Comparison of ENCODE assay signal across 8 mouse cellular contexts in the genomic region with DNA sequence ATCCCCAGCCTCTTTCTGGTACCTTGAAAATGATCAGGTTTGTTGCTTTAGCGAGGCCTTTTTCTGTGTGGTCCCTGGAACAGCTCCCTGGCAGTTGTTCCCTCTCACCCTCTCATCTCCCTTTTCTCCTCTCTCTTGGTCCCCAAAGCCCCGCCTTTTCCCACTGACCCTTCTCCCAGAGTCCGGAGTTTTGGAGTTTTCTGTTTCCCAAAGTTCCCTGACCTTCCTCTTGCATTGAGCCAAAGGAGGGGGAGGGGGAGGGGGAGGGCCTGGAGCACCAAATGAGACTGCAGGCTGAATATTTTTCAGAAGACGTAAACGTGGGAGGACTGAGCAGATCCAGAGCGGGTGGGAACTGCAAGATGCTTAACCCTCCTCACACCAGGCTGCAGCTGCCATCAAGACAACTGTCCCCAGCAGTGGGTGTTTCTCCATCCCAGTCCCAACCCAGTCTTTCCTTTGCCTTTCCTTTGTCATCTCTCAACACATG. TPM values are rescaled to one million over a fixed set of nuclear protein-coding genes. Genes with fewer than 3 reads are reported as not detected.
DNase-seq lines count a peak whose midpoint lies in the region; ATAC-seq and TF ChIP-seq lines count a peak whose summit lies in the region.

Rarres2 (minus strand) TSS at position 218 of the 490 bp plus-strand sequence.

- no peaks in the 10 kb centered on the region for H3K27me3 ChIP-seq in liver, adult 2 months (ENCODE audit: control insufficient read depth, insufficient read depth, low read length)
- no peaks in the 10 kb centered on the region for H3K27me3 ChIP-seq in liver, embryonic 11.5 days (replicated peaks; ENCODE audit: control insufficient read depth, insufficient read depth, low read length)
- no peaks in the 10 kb centered on the region for H3K27me3 ChIP-seq in intestine, postnatal 0 days (replicated peaks; ENCODE audit: control insufficient read depth, insufficient read depth, low read length)
- no peaks in the 10 kb centered on the region for H3K27me3 ChIP-seq in limb, embryonic 15.5 days

- peak within 1 kb of the TSS; percentile 90 for H3K4me3 ChIP-seq in liver, adult 2 months (ENCODE audit: insufficient read depth, low read depth, low read length)
- no peak within 1 kb of the TSS for H3K4me3 ChIP-seq in liver, embryonic 11.5 days (ENCODE audit: low read depth, low read length)
- H3K4me3 ChIP-seq in intestine, postnatal 0 days (ENCODE audit: low read depth, low read length), result peak within 1 kb of the TSS; percentile 18
- no peak within 1 kb of the TSS for H3K4me3 ChIP-seq in limb, embryonic 15.5 days

- peaks cover 29% of the 10 kb centered on the region for H3K4me1 ChIP-seq in liver, adult 2 months (ENCODE audit: control insufficient read depth, insufficient read depth, low read length)
- H3K4me1 ChIP-seq in liver, embryonic 11.5 days (replicated peaks; ENCODE audit: control insufficient read depth, insufficient read depth, low read length), result peaks cover 4% of the 10 kb centered on the region
- H3K4me1 ChIP-seq in intestine, postnatal 0 days (replicated peaks; ENCODE audit: control insufficient read depth, insufficient read depth, low read length), result 0 out of 2 replicates have a peak, but pooled peaks cover 7% of the 10 kb centered on the region
- peaks cover 23% of the 10 kb centered on the region for H3K4me1 ChIP-seq in limb, embryonic 15.5 days

- 12% methylated on average over 6 of the region's 6 CpGs for whole genome bisulfite sequencing in liver, adult 2 months
- WGBS in liver, embryonic 11.5 days, result 36% methylated on average over 6 of the region's 6 CpGs
- WGBS in intestine, postnatal 0 days, result 36% methylated on average over 6 of the region's 6 CpGs
- 14% methylated on average over 6 of the region's 6 CpGs for WGBS in limb, embryonic 15.5 days

- DNase-seq in liver, adult 2 months (ENCODE audit: extremely low read depth, low read depth, low spot score), result peak; percentile 94
- DNase-seq in liver, embryonic 11.5 days (ENCODE audit: low spot score), result no peak
- peak; percentile 30 for DNase-seq in gastrocnemius, postnatal 10 days
- no peak for DNase-seq in frontal cortex, postnatal 14 days (ENCODE audit: low spot score in 2 of 2)
- no peak for DNase-seq in cerebellum, adult 11 months

- ATAC-seq in liver, embryonic 11.5 days (replicated peaks; ENCODE audit: low FRiP score), result no peak
- no peak for ATAC-seq in intestine, postnatal 0 days
- 0 out of 2 replicates have a peak, but pooled peaks have one; percentile 26 for ATAC-seq in limb, embryonic 15.5 days (ENCODE audit: insufficient number of reproducible peaks, low FRiP score, low TSS enrichment, low read depth)
- ATAC-seq in megakaryocyte-erythroid progenitor cell, adult 5-6 weeks (replicated peaks; ENCODE audit: low FRiP score, low TSS enrichment, poor library complexity, severe bottlenecking), result no peak

- peak within 1 kb of the TSS; percentile 95 for H3K27ac ChIP-seq in liver, adult 2 months (replicated peaks; ENCODE audit: insufficient read depth, low read depth, low read length)
- no peak within 1 kb of the TSS for H3K27ac ChIP-seq in liver, embryonic 11.5 days (ENCODE audit: low read depth, low read length)
- H3K27ac ChIP-seq in intestine, postnatal 0 days (ENCODE audit: low read depth, low read length), result peak within 1 kb of the TSS; percentile 28
- peak within 1 kb of the TSS; percentile 50 for H3K27ac ChIP-seq in limb, embryonic 15.5 days

- peak within 1 kb of the TSS; percentile 85 for H3K9ac ChIP-seq in liver, adult 2 months (ENCODE audit: low read depth, low read length)
- H3K9ac ChIP-seq in liver, embryonic 11.5 days (ENCODE audit: low read depth, low read length), result no peak within 1 kb of the TSS
- 0 out of 2 replicates have a peak within 1 kb of the TSS, but pooled peaks have one; percentile 26 for H3K9ac ChIP-seq in intestine, postnatal 0 days (ENCODE audit: low read depth, low read length)
- no peak within 1 kb of the TSS for H3K9ac ChIP-seq in limb, embryonic 15.5 days

- no peak within 1 kb of the TSS for H3K4me2 ChIP-seq in liver, embryonic 11.5 days
- peak within 1 kb of the TSS; percentile 47 for H3K4me2 ChIP-seq in intestine, postnatal 0 days (replicated peaks; ENCODE audit: low read depth)
- H3K4me2 ChIP-seq in limb, embryonic 15.5 days, result no peak within 1 kb of the TSS; the same call in 1 of the 2 replicates

- TF ChIP-seq POLR2A in liver, adult 2 months (IDR thresholded peaks at IDR 0.05; ENCODE audit: extremely low read depth, insufficient read depth, low read length), result peak; percentile 16; the same call in 1 of the 2 replicates

- H3K9me3 ChIP-seq in liver, embryonic 11.5 days (ENCODE audit: control insufficient read depth, low read length), result no peaks in the 10 kb centered on the region
- no peaks in the 10 kb centered on the region for H3K9me3 ChIP-seq in intestine, postnatal 0 days (ENCODE audit: control insufficient read depth)
- no peaks in the 10 kb centered on the region for H3K9me3 ChIP-seq in limb, embryonic 15.5 days

- TF ChIP-seq CTCF in liver, adult 2 months (IDR thresholded peaks at IDR 0.05; ENCODE audit: low read depth, low read length), result no peak
- TF ChIP-seq CTCF in intestine, postnatal 0 days (IDR thresholded peaks at IDR 0.05; ENCODE audit: low read depth), result no peak

- H3K79me2 ChIP-seq in liver, adult 2 months (ENCODE audit: control insufficient read depth, insufficient read depth, low read length), result peaks cover 3% of the 10 kb centered on the region; the same call in 1 of the 2 replicates

- no peaks in the 10 kb centered on the region for H3K36me3 ChIP-seq in liver, adult 2 months (ENCODE audit: control insufficient read depth, insufficient read depth, low read length)
- no peaks in the 10 kb centered on the region for H3K36me3 ChIP-seq in liver, embryonic 11.5 days (ENCODE audit: control insufficient read depth, insufficient read depth, low read length)
- no peaks in the 10 kb centered on the region; the same call in 1 of the 2 replicates for H3K36me3 ChIP-seq in intestine, postnatal 0 days (ENCODE audit: control insufficient read depth, insufficient read depth)
- no peaks in the 10 kb centered on the region for H3K36me3 ChIP-seq in limb, embryonic 15.5 days

RNA-seq across cellular contexts. Expression of gene Rarres2, which starts in this region (rescaled TPM):
- total RNA-seq in liver, adult 2 months (2014; rRNA removed), result 1,102 and 1,282 TPM in 2 replicates
- polyA plus RNA-seq in liver, adult 2 months (2012; rRNA removed), result 1,074 and 1,160 TPM in 2 replicates
- 9.0 and 9.7 TPM in 2 replicates for polyA plus RNA-seq in liver, embryonic 11.5 days (2014; fragmentation: Nextera tagmentation; extraction: Ambion mirVana)
- 10 to 100 TPM; 40.1 to 47.0 TPM for total RNA-seq in gastrocnemius, postnatal 10 days (2021)
- 154 and 162 TPM in 2 replicates for polyA plus RNA-seq in intestine, postnatal 0 days (2015; fragmentation: Nextera tagmentation; extraction: Ambion mirVana)
- polyA plus RNA-seq in limb, embryonic 15.5 days (2015; fragmentation: Nextera tagmentation; extraction: Ambion mirVana), result 24.8 and 30.5 TPM in 2 replicates
- total RNA-seq in megakaryocyte-erythroid progenitor cell, adult 5-6 weeks (2014; fragmentation: Nextera tagmentation), result not detected in 2 replicates
- 0.05 TPM in 1 of 2 replicates, not detected in the other for total RNA-seq in megakaryocyte-erythroid progenitor cell, adult 5-6 weeks (2017)

Comparison
In these comparisons a context has a peak if more than half of its experiments do, and no peak if none do; other contexts are left out.
1. RNA of gene Rarres2 (total RNA-seq): 1,102 to 1,282 TPM in liver, adult 2 months and 40.1 to 47.0 TPM in gastrocnemius, postnatal 10 days; 0.05 TPM in megakaryocyte-erythroid progenitor cell, adult 5-6 weeks; every median in the first group is over 10 times any median in the second.
2. RNA of gene Rarres2 (total RNA-seq): 1,102 to 1,282 TPM in liver, adult 2 months; 40.1 to 47.0 TPM in gastrocnemius, postnatal 10 days; every median in the first group is over 10 times any median in the second.
3. DNase-seq: peak in liver, adult 2 months (single experiment) and gastrocnemius, postnatal 10 days (single experiment); none in liver, embryonic 11.5 days (single experiment), frontal cortex, postnatal 14 days (0 of 2) and cerebellum, adult 11 months (single experiment).
4. H3K4me3 ChIP-seq: peak in liver, adult 2 months (single experiment) and intestine, postnatal 0 days (single experiment); none in liver, embryonic 11.5 days (single experiment) and limb, embryonic 15.5 days (single experiment).
5. H3K9ac ChIP-seq: peak in liver, adult 2 months (single experiment) and intestine, postnatal 0 days (single experiment); none in liver, embryonic 11.5 days (single experiment) and limb, embryonic 15.5 days (single experiment).